Mouse (Mus musculus) left cerebral cortex, postnatal 25 days (tissue): ENCODE measurements at regions not wholly inside any gene's neighbourhood (a gene's known extent, or its start where the extent isn't known, plus 50 kb on each side); places are given as distances from the start of the nearest gene placed in this dataset.
"Not testable (repeated sequence)": the region's sequence is repeated elsewhere in the genome, so short reads cannot be mapped to it uniquely, and the experiment has no call there.

ENCODE experiments used
- DNase-seq, 2 experiments: peaks; one replicate each; pipeline ENCODE4 v3.0.0; 2022; ENCODE audit warnings: low spot score in 2 of 2, mixed read lengths in 1 of 2
- intact Hi-C: fragments of 180-260 bp; cut with DNase I; formaldehyde crosslinking; loops from one replicate; pipeline ENCODE4 v1.15.1; 2025

GRCm38 (mm10) chr1:81739981-81740380, 492.9 kb upstream of the Gm9747 start:
- DNase-seq = peak in 1 of 2 experiments; percentile 14
- intact Hi-C loops = no loop called here

- DNase-seq, intact Hi-C loops: not testable (repeated sequence)
Measured at GRCm38 (mm10) chr1:81741882-81742281, 491.0 kb upstream of the Gm9747 start.

DNA sequence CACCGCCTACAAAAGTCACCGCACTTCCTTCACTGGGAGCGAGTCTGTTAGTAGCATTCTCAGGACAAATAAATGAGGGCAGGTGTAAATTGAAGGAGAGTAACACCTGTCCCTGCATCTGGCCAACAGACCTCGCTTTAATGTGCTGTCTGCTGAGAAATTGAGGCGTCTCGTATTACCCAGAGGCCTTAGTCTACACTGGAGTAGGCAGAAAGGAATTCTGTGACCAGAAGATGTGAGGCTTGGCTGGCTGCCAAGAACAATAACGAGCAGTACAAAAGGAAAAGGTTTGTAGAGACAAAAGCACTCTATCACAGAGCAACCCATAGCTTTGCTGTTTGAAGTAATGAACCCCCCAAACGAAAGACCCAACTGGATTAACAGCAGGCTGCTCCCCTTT, 488.4 kb upstream of the Gm9747 start:
- intact Hi-C loops = no loop called here
- peak; percentile 3 to 9 for DNase-seq

DNA sequence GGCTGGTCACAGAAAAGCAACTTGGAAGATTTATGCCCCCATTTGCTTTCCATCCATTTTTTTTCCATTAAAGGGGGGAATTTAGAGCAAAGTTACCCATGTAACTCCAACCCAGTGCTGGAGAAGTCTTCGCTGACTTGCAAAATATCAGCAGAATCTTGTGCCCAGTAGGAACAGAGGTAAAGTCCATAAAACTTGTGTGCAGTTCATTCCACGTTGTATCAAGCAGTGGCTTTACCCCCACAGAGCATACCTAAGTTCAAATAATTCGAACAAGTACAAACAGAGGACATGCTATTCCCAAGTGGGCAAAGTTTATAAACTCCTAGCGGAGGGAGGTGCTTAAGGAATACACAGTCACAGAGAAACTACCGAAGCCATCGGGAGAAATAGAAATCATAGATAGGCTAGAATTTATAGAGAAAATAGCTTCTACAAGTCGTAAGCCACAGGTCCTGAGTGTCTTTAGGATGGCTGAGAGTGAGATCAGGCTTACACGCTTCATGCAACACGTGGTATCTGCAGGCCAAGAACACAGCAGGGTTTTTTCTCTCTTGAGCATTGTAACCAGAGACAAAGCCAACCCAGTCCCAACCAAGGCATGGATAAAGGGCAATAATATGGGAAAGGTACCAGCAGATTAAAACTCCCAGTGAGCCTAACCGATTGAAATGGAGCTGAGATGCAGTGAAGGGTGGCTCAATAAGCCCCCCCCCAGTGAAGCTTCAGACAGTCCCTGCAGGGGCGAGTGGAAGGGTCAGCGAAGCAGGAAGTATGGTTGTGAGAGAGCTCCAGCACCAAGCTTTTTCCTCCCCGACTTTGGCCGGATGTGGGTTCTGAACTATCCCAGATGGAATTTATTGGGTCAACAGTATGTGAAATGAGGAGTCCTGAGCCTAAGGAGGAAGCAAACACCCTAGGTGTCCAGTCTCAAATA, 487.6 kb upstream of the Gm9747 start:
- no peak for DNase-seq
- intact Hi-C loops = no loop called here

- intact Hi-C loops = no loop called here
Measured at GRCm38 (mm10) chr1:81746013-81746412, 486.9 kb upstream of the Gm9747 start.

DNA sequence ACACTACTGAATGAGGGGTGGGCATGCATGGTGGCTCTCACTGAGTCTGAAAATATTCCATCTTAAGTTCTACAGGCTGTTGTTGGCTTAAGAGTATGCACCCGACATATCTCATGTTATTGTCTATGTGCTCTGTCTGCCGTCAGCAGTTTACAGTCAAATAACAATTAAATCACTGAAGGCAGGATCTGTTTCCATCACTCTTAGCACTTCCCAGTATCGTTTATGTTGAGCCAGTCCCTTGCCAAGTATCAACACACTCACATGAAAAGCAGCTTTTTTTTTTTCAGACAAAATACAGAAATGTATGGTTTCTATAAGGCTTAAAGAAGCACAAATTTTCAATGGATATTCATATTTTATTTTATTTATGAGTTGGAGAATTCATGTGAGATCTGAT, 485.9 kb upstream of the Gm9747 start:
- no peak for DNase-seq
- intact Hi-C loops = no loop called here

More at GRCm38 (mm10) chr1:81746013-81746412, 486.9 kb upstream of the Gm9747 start:
- no peak for DNase-seq

DNA sequence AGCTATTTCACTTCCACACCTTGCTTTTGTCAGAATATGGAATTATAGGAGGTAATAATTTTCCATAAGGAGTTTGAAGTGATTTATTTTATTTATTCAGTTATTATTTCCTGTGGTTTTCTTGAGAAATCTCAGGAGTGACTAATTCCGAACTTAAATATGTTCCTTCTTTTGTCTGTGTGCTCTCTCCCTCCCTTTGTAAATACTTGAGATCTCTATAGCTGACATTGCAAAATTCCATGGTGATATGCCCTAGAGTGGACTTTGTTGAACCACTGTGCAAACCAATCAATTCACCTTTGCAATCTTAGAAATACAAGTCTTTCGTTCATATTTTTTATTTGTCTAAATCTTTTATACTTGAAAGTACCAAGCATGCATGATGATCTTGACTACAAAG, 478.8 kb upstream of the Gm9747 start:
- DNase-seq = no peak
- intact Hi-C loops = no loop called here

GRCm38 (mm10) chr1:81755281-81755680, 477.6 kb upstream of the Gm9747 start:
- intact Hi-C loops = no loop called here
- no peak for DNase-seq

GRCm38 (mm10) chr1:81755694-81756093, 477.2 kb upstream of the Gm9747 start:
- no peak for DNase-seq
- intact Hi-C loops = no loop called here

DNA sequence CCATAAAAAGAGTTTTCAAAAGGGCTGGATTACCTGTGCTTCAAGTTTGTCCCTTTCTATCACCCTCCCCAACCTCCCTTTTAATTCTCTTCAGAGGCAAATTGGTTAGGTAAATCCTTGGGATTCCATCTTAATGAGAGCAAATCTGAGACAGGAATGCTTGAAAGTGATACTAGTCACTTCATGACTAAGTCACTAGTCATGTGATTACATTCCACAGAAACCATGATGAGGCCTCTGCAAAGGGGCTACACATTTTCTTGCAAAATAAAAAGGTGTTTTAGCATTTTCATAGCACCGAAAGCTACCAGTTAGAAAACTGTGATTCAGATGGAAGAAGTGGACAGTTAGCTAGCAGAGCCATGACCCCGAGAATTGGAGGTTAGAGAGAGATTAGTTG, 473.0 kb upstream of the Gm9747 start:
- intact Hi-C loops = no loop called here
- DNase-seq = no peak

GRCm38 (mm10) chr1:81771704-81772103, 461.2 kb upstream of the Gm9747 start:
- peak; percentile 7 to 67 for DNase-seq
- intact Hi-C loops = no loop called here

GRCm38 (mm10) chr1:81780583-81780982, 452.3 kb upstream of the Gm9747 start:
- DNase-seq = no peak
- intact Hi-C loops = no loop called here

DNA sequence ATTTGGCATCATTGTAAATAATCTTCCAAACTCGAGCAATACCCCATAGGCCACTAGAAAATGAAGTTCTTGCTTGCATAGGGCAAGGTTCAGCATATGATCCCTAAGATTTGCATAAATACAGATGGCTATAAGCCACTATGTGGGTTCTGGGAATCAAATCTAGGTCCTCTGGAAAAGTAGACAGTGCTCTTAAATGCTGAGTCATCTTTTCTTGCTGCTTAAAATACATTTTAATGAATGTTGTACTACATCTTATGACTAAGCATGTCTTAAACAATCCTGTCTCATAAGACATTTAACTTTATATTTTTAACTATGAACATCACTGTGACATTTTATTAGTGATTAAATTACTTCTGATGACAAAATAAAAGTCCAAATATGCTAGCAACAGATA, 448.6 kb upstream of the Gm9747 start:
- DNase-seq = no peak
- intact Hi-C loops = no loop called here

GRCm38 (mm10) chr1:81794771-81795170, 438.1 kb upstream of the Gm9747 start:
- no peak for DNase-seq
- intact Hi-C loops = no loop called here

DNA sequence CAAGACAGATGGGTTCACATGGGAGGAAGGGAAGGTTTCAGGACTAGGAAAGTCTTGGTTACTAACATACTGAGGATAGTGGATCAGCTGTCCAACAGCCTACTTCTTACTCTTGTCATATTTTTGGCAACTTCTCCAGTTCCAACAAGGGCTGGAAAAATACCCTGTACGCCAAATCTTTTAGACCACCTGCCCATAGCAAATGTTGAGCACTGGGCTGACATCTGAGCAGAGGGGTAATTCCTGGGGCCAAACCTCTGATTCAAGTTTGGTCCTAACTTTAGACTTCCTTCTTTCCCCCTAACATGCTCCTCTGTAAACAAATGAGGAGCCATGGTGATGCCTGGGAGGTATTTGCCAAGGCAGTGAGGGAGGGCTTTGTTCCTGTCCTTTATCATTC, 437.5 kb upstream of the Gm9747 start:
- intact Hi-C loops = no loop called here
- DNase-seq = no peak

GRCm38 (mm10) chr1:81811591-81811990, 421.3 kb upstream of the Gm9747 start:
- no peak for DNase-seq

DNA sequence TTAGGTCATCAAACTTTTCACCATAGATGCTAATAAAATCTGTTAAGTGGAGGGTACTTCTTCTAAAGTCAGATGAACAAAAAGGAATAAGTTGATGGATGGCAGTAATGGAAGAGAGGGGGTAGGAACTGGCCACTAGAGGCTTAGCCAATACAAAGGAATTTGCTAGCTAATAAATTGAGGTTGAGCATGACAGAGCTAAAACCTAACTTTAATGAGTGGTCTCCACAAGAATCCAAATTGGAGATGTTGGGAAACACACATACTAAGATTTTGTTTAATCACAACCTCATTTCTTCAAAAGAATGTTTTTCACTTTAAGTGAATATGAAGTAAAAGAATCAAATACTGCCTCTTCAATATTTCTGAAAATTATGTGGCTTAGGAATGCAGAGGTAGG, 414.0 kb upstream of the Gm9747 start:
- intact Hi-C loops = no loop called here
- DNase-seq = no peak

More at GRCm38 (mm10) chr1:81811591-81811990, 421.3 kb upstream of the Gm9747 start:
- intact Hi-C loops = no loop called here

DNA sequence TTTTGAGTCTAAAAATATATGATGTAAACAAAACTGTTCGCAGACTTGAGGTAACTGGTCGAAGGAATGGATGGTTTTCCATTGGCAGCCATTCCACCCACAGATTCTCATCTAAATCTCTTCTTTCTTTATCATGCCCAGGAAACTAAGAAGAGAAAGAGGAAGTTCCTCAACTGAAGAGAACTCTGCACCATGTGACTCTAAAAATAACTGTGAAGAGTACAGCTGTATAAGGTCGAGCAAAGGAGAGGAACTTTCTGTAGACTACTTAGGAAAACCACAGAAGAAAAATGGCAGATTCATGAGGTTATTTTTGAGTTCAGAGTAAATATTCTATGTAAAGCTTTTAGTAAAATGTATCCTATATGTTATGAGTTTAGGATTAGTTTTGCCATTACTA, 390.9 kb upstream of the Gm9747 start:
- DNase-seq = no peak
- intact Hi-C loops = no loop called here

- no peak for DNase-seq
Measured at GRCm38 (mm10) chr1:81850462-81851144, 382.3 kb upstream of the Gm9747 start.

GRCm38 (mm10) chr1:81859464-81859863, 373.4 kb upstream of the Gm9747 start:
- intact Hi-C loops = no loop called here

More at GRCm38 (mm10) chr1:81850462-81851144, 382.3 kb upstream of the Gm9747 start:
- intact Hi-C loops = no loop called here

DNA sequence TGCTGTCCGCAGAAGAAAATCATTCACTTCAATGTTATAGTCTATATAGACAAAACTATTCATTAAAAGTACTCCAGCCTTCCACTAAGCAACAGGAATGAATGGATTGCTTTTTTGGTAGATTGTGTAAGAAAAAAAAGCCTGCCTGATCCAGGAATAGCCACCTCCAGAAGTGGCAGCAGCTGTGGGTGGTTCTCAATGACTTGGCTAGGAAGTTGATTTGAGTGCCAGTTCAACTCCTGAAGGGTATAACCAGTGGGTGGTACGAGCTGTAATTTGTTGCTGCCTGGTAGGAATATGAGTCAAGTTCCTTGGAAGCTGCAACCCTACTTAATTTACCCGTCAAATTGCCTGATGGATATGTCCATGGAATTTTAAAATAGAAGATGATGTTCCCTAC, 368.3 kb upstream of the Gm9747 start:
- DNase-seq = peak; percentile 30 to 91
- intact Hi-C loops = loop anchor here (2.0 kb wide), 1 partner anchor 426 kb away; the partner anchor contains the start of gene Irs1

More at GRCm38 (mm10) chr1:81859464-81859863, 373.4 kb upstream of the Gm9747 start:
- DNase-seq = peak in 1 of 2 experiments; percentile 42
